Mouse (Mus musculus): ENCODE results near the gene Bpifb9a. TPM values are rescaled to one million over a fixed set of nuclear protein-coding genes. Genes with fewer than 3 reads are reported as not detected.
"Not testable (repeated sequence)": the region's sequence is repeated elsewhere in the genome, so short reads cannot be mapped to it uniquely, and the experiment has no call there.

Bpifb9a gene
- total RNA-seq, 2 experiments from 2014 or later = not detected

DNA sequence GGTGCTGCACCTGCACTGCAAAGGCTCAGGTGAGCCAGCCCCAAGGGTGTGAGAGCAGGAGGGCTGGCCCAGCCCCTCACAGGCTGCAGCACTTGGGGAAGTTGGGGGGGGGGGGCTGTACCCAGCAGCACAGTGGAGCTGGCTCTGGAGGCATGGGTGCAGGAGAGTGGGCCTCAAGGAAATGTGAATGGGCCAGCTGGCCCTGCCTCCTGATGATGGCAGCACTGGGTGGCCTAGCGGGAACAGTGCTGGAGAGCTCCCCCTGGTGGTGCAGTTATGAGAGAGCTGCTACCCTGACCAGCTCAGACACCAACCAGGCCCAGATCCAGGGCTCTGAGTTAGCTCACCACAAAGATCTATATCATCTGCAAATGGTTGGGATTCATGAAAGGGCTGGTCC is 42.8 kb downstream of the Bpifb9a start:
- DNase-seq = peak; percentile 67
- intact Hi-C loops (cut with DNase I; ENCODE audit: low total_unique reads) = no loop called here

DNA sequence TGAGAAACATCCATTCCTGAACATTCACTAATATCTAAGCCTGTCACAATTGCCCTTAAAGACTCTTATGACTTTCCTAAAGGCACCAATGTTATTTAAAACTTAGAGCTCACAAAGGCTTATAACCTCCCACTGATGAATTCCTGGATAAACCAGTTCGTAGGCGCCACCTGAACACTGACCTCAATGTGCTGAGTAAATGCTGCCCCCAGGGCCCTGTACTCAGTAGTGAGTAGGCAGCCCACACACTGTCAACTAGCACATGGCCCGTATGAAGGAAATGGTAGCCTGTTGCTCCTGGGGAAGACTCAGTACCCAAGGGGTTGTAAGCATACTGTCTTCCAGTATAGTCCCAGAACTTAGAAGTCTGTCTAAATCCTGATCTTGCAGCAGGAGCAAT is 44.1 kb downstream of the Bpifb9a start:
- no peak for DNase-seq
- intact Hi-C loops (cut with DNase I; ENCODE audit: low total_unique reads) = no loop called here

DNA sequence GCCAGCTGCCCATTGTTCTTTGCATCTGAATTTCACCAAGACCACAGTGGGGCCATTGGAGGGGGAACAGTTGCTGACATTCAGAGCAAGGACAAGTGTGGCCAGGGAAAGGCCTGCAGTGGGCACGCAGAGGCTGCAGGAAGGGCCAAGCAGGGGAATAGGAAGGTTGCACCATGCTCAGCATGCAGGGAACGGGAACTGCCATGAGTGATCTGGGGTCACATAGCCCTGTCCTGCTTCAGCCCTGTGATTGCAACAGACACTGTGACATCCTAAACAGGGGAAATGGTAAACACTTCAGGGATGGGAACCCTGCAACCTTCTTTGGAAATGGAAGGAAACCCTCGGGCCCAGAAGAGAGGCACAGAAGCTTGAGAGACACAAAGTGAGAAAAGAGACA is 47.0 kb downstream of the Bpifb9a start:
- DNase-seq; intact Hi-C loops (cut with DNase I; ENCODE audit: low total_unique reads): not testable (repeated sequence)

DNA sequence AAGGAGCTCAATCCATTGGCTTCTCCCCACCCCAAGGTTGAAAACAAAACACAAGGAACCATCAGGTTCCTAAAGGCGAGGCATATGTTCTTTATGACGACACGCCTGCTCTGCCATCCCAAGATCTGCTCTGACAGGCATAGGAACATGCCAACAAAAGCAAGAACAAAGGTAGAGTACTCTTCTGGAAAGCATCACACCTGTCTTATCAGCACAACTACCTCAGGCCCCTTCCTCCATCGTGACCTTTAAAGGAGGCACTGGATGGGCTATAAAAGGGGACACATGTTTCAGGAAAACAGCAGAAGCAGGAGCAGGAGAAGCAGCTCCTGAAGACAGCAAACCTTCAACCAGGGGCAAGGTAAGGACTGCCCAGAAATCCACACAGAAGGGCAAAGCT is 49.3 kb downstream of the Bpifb9a start, which contains the start of gene Bpifb9b:
Gene Bpifb9b (plus strand): TSS at position 301 of the 400 bp plus-strand sequence.
- intact Hi-C loops (cut with DNase I; ENCODE audit: low total_unique reads); DNase-seq: not testable (repeated sequence)

DNA sequence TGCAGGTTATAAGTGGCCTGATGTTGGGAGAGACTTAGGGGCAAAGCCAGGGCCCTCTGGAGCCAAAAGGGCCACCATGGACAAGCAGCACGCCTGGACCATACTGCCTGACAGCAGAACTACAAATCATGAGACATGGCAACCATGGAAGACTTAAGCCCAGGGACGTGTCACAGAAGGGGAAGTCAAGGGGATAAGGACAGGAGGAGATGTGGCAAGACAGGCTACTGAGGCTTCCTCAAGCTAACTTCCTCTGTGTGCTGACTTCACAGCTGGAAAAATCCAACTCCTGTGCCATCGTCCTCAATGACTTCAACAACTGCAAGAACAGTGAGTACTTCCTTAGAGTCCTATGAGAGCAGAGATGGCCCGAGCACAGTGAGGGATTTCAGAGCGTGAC is 56.1 kb downstream of the Bpifb9a start:
- DNase-seq; intact Hi-C loops (cut with DNase I; ENCODE audit: low total_unique reads): not testable (repeated sequence)

Other genes with a start within 250 kb of the Bpifb9a start
- not detected for gene Bpifa2, start 249.6 kb upstream of the Bpifb9a start, total RNA-seq (2021)
- not detected for gene Bpifa3, start 127.5 kb upstream of the Bpifb9a start, total RNA-seq (2021)
- not detected for gene Bpifa1, start 115.0 kb upstream of the Bpifb9a start, total RNA-seq (2021)
- not detected for gene Bpifa5, start 95.2 kb upstream of the Bpifb9a start, total RNA-seq (2021)
- gene Bpifb1, start 67.0 kb upstream of the Bpifb9a start, total RNA-seq (2021) = not detected
- gene Bpifb5, start 34.1 kb upstream of the Bpifb9a start, total RNA-seq (2021) = not detected
- not detected for gene Bpifb9b, start 49.4 kb downstream of the Bpifb9a start, total RNA-seq (2021)
- gene Cdk5rap1, start 115.2 kb downstream of the Bpifb9a start, total RNA-seq (2021) = 10 to 100 TPM in 1 of 2 experiments, 1 to 10 TPM in 1; 8.9 to 12.1 TPM
- 100 to 1,000 TPM; 146 to 210 TPM for gene Snta1, start 150.2 kb downstream of the Bpifb9a start, total RNA-seq (2021)
- gene Cbfa2t2, start 178.6 kb downstream of the Bpifb9a start, total RNA-seq (2021) = 10 to 100 TPM; 12.2 to 15.7 TPM